Mouse (Mus musculus): Measurements from ENCODE around the gene Tymp.

Gene Tymp

DNA sequence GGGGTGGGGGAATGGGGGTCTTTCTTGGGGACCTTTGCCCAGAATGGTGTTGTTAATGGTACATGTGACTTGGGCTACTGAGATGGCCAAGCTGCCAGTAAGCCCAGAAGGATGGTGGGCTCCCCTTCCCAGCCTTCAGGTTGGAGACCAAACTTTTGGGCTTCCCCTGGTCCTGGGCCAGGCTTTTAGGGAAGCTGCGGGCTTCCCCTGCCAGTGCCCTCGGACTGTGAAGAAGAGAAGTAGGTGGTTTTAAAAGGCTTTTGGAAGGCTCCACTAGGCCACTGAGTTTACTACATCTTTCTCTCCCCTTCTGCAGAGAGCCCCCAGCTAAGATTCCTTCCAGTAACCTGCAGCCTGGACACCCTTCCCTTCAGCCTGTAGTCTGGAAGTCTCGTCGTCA, 53.2 kb downstream of the Tymp start:
- no peak for DNase-seq

DNA sequence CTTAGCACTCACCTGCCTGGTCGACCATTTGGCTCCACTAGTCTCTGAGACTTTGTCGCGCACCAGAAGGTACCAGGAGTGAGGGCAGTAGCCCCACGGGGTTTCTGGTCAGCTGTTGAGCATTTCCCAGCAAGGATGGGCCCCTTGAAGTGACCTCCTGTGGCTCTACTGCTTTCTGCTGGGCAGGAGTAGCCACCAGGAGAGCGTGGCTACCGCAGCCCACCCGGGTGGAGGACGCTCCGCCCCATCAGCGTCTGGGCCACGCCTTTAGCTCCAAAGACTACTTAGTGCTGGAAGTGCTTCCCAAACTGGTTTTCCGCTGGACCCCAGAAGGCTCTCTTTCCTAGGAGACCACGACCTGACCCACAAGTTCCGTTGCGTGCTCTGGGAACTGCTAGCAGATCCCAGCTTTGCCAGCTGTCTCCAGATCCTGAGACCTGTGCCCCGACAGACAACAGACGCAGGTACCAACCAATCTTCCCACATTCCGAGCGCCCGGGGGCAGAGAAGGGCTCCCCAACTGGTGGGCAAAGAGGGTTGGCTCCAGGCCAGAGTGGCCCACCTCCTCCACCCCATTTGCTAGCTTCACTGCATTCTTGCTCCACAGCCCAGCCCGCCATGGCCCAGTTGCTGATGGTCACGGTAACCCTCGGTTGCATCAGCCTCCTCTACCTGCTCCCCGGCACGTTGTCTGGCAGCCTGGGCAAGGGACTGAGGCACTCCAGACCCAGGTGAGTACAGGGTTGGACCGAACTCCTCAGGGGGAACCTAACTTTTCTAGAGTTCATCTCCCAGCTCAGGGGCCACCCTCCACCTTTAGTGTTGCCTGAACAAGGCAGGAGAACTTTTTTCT, 53.9 kb downstream of the Tymp start, which contains the start of gene Adm2:
Gene Adm2 (plus strand): TSS at position 51 of the 853 bp plus-strand sequence.
- DNase-seq: no peak

All from thymus, postnatal 25 days (tissue).